Mouse (Mus musculus) liver, adult 2 months (tissue): ENCODE measurements at regions not wholly inside any gene's neighbourhood (a gene's known extent, or its start where the extent isn't known, plus 50 kb on each side); places are given as distances from the start of the nearest gene placed in this dataset.

Source experiments
- CTCF ChIP-seq: fragments of 200-500 bp; IDR thresholded peaks from 2 replicates; pipeline ENCODE4 v1.5.1; 2011; ENCODE audit warnings: low read depth, low read length, control low read depth
- POLR2A ChIP-seq: fragments of 200-500 bp; IDR thresholded peaks from 2 replicates; pipeline ENCODE4 v1.6.1; 2011; ENCODE audit warnings: low read length, control low read depth; ENCODE audit not compliant: insufficient read depth; ENCODE audit errors: extremely low read depth

DNA sequence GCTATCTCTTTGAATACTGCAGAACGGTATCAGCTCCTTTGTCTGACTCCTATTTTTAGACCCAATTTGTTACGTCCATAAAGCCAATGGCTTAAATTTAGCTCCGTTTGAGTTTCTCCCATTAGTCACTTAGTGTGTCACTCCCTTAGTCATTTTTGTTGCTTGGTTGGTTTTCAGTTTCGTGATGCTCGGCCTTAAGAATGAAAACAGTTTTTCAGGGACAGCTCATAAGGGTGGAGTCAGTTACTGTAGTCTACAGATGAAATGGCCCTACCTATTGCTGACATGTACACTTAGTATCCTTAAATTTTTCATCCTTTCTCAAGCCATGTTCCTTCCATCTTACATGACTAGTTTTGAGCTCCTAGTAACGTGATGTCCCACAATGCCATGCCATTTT, 54.5 kb upstream of the Cerkl start:
- no peak for TF ChIP-seq CTCF
- TF ChIP-seq POLR2A: no peak
